Mouse (Mus musculus) kidney, postnatal 4 days (tissue): ENCODE data around the gene Spata20.

ENCODE experiments used
- DNase-seq, 2 experiments: peaks; one replicate each; pipeline ENCODE4 v3.0.0; 2021; ENCODE audit warnings: mixed read lengths in 2 of 2

The Spata20 gene

DNA sequence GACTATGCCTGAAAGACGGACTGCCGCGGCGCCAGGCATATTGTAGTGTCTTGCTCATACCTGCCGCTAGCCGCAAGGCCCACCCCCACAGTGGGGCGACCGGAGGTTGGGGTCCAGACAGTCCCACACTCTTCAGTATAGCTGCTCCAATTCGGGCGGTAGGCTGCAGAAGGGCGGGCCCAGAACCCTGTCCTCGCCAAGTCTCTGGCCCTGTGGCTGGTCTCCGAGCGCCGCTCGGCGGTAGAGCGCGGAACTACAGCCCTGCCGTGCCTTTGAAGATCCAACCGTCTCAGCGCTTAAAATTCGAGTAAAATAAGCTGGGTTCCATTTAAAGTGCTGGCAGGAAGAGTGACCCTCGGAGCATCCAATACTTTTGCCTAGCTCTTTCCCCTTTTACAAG, at the start of gene Spata20:
Spata20 (minus strand) TSS at position 179 of the 400 bp plus-strand sequence.
- DNase-seq, result peak; percentile 93 to 94

DNA sequence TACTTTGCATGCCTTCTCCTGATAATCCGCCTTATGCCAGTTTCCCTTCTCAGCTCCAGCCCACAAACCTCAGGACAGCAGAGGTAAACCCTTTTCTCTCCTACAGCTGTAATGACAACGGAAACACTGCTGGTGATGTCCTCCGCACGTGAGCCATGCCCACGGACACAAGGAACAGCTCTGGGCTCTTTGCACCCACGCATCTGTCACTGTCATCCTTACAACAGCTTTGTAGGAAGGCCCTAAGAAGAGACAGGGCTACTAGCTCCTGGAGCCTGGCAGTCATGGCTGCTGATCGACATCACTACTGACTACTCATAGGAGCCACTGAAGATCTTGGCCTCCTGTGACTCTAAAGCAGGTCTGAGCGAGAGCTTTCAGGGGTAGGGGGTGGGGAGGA, 47.2 kb upstream of the Spata20 start:
- DNase-seq, result no peak

DNA sequence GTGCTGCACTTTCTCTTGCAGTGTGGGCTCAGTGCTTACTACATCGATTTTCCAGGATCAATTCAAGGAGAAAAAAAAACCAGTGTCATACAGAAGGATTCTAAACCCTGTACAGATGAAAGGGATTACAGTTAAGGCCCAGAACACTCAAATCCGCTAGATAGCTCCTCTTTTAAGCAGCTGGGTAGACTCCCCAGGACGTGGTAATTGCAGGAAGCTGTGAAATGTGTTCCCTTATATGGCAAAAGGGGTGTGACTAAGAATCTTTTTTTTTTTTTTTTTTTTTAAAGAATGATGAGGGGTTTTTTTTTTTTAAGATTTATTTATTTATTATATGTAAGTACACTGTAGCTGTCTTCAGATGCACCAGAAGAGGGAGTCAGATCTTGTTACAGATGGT, 42.9 kb upstream of the Spata20 start:
- no peak for DNase-seq

DNA sequence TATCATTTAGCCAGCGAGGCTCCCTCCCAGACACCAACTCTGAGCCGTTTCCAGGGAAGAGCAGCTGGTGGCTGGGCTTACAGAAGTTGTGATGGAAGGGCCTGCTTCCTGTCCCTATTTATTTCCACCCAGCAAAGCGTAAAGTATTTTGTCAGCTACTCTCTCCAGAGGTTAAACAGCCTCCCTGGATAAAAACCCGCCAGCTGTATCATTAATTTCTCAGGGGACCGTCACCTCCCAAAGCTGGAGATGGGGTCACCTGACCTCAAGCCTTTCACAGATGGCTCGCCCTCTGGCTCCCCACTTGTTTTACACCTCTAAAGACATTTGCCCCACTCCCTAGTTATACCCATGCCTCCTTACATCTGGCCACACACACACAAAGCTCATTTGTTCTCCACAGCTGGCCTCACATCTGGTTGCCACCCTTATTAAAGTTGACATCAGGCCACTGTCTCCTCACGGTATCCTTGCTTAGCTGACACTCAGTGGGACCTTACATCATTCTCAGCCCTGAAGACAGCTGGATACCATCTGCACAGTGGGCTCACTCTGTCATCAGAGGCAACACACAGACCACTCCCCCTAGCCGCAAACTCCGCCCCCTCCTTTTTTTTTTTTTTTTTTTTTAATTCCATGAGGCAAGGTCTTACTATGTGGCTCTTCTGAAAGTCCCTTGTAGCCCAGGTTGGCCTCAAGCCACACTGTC, 40.3 kb upstream of the Spata20 start:
- peak; percentile 27 to 41 for DNase-seq

DNA sequence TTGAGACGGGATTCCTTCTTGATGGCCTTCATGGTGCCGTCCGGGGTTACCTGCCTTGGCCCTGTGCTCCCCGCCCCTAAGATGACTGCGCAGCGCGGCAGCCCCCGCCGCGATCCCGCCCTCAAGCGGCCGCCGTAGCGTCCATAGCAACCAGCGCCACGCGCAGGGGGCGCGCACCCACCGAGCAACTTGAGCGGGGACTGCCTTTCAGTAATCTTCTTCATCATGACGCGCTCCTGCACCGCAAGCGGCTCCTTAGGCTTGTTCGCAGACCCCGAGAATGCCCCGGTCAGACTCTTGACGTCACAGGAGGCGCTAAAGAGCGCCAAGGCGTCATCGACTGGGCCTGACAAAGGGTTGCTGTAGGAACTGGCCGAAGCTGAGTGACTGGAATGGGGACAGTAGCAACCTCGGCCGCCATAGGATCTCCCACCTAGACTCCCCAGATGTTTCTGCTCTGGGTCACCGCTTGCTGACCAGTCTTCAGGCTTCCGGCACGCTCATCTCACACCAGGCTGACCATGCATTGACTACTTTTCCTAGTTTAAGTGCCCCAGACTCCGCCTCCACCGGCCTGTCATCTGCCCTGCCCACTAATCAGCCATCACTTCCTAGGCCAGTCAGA, 35.4 kb upstream of the Spata20 start, which contains the start of gene Mycbpap:
Mycbpap (minus strand) TSS at position 524 of the 625 bp plus-strand sequence.
- peak; percentile 71 to 79 for DNase-seq

DNA sequence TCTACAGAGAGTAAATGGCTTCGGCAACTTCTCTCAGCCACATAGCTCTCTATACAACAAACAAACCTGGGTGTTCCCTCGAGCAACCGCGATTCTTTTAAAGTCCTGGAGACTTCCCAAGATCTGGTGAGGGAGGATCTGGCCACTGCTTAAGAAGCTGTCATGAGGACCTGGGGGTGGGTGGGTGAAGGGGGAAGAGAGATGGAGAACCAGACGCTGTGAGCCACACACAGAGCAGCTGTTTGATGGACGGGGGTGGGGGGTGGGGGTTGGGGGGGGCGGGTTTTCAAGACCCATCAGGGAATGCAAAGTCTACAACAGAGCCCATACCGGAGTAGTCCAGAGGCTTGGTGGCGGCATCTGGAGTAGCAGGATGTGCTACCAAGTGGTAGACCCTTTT, 27.5 kb upstream of the Spata20 start:
- no peak for DNase-seq

DNA sequence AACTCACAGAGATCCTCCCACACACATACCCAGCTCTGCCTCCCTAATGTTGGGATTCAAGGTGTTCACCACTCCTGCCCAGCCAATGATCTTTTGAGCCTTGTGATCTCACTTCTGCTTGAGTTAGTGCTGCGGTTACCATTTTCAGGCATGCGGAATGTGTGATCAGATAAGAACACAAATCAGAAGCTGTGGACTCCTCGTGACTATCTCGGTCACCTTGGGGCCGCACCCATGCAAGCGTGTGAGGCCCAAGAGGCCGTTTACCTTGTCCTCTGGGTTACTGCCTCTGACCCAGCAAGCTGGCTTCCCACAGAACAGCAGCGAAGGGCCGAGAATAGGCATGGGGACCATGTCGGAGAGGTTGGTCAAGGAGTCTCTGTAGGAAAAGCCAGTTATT, 23.0 kb upstream of the Spata20 start:
- DNase-seq, result peak; percentile 20 to 32

DNA sequence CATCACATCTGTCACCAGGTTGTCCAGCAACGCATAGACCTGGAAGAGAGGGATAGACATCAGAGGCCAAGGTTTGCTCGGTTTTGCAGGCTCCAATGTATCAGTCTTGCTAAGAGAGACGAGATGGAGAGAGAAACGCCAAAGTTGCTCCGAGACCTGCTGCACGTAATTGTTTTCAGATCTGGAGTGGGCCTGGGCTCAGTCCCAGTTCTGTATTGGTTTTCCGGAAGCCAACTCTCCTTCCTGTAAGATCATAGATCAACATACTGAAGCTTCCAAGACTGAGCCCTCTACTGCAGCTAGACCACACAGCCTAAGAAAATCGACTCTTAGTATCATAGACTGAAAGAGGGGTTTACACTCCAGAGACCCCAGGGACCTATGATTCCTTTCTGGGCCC, 15.5 kb upstream of the Spata20 start:
- DNase-seq, result no peak

DNA sequence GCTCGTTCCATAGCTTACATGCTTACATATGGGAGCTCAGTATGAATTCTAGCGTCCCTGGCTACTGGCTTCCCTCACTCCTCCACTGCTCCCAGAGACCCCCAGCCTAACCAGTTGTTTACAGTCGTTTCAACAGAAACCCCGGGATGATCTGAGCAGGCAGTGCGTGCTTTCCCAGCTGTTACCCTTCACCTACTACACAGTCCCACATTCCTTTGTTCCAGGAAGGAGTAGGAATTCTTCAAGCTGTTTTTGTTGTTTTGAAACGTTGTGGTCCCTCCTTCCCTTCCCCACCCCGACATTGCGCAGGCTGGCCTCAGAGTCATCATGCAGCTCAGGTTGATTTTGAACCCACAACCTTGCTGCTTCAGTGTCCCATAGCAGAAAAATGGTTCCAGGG, 14.4 kb upstream of the Spata20 start:
- DNase-seq, result peak in 1 of 2 experiments; percentile 44

DNA sequence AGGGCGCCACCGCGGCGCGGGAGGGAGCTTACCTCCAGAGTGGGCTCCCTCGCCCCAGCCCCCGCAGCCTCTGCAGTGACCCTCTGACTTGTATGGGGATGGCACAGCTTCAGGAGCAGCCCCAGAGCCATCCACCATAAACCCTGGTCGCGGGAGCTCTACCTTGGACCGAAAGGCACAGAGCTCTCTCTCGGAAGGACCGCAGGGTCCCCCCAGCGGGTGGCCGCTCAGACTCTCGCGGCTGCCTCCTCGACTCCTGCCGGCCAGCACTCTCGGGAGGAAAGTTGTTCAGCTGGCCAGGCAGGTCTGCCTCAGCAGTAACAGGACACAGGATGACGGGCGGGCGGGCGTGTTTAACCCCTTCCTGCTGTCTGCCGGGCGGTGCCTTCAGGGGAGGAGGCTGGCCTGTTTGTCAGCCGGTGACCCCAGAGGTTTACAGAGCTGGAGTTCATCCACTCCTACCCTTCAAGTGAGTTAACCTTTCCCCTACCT, 13.7 kb upstream of the Spata20 start, which contains the start of gene Epn3:
Epn3 (minus strand) TSS at position 314 of the 492 bp plus-strand sequence.
- DNase-seq, result peak; percentile 80 to 87

DNA sequence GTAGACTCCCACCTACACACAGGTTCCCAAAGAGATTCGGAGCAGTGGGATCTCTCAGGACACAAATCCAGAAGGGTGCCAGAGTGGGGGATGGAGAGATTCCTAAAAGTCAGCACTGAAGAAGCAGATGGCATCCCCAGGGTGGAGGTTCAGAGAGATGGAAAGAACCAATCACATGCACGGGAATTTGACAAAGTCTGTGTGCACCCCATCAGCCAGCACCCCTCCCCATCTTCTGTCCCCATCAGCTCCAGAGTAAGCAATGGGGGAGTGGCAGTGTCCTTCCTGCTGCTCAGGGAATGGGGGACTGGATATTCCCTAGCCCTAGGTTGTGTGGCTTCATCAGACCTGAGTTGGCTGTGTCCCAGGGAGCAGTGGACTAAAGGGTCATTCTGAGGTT, 13.1 kb upstream of the Spata20 start:
- peak in 1 of 2 experiments; percentile 32 for DNase-seq

DNA sequence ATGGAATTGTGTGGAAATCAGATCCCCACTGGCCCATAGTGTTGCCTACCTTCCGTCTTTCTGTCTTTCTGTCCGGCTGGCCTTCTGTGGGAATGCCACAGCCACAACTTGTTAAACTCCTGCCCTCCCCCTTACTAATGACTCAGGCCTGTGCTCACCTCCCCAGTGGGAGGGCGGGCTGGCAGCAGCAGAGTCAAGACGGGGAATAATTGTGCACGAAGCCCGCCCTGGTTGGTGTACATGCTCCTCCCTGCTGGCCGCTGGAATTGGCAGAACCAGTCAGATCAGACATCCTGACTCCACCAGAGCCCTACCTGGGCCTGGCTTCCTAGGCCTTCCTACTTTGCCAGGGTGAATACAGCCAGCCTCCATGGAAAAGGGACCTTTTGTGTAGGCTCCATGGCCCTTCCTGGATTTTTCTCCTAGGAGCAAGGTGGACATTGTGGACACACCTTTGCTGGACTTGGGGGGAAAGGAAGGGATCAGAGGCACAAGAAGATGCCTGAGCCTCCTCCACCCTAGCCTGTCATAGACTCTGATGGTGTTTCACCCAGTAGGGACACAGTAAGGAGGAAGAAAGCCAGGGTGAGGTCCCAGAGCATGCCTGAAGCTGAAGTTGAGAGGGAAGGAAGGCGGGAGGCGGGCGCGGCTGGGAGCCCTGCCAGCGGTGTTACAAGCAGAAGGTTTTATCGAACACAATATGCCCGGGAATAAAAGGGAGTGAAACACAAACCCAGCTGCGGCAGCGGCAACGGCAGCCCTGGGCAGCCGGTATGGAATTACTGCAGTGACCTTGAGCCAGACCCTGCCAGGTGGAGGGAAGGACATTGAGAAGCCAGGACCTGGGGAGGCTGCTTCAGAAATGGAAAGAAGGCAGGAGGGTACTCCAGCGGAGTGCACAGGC, 12.4 kb upstream of the Spata20 start:
- peak; percentile 67 to 81 for DNase-seq

DNA sequence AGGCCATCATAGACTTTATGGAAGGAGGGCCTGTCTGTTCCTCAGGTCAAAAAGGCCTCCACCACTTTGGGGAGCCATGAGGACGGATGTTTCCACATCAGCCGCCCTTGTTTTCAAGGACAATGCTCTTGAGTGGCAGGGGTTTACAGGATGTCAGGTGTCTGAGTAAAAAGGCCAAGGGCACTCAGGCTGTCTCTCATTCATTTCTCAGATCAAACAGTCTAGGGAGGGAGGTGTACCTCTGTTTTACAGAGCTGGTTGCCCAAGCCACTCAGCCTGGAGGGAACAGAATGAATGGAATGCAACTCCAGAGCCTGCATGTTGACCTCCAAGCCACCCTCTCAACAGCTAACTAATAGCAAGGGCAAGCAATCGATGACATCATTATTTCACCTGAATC, 9.4 kb upstream of the Spata20 start:
- DNase-seq, result no peak

DNA sequence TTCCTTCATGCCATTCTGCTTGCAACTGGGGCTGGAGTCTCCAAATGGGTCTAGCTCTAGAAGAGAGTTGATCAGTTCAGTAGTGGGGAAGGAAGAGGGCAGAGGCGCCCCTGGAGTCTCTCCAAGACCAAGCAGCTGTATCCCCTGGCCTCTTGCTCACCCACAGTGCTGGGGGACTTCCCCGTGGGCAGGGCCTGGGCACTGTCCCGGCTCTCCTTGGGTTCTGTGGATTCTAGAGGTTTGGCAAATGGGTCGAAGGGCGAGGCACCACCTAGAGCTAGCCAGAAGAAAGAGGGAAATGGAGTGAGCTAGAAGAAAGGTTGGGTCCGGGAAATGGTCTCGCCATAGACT, 5.7 kb upstream of the Spata20 start:
- no peak for DNase-seq

DNA sequence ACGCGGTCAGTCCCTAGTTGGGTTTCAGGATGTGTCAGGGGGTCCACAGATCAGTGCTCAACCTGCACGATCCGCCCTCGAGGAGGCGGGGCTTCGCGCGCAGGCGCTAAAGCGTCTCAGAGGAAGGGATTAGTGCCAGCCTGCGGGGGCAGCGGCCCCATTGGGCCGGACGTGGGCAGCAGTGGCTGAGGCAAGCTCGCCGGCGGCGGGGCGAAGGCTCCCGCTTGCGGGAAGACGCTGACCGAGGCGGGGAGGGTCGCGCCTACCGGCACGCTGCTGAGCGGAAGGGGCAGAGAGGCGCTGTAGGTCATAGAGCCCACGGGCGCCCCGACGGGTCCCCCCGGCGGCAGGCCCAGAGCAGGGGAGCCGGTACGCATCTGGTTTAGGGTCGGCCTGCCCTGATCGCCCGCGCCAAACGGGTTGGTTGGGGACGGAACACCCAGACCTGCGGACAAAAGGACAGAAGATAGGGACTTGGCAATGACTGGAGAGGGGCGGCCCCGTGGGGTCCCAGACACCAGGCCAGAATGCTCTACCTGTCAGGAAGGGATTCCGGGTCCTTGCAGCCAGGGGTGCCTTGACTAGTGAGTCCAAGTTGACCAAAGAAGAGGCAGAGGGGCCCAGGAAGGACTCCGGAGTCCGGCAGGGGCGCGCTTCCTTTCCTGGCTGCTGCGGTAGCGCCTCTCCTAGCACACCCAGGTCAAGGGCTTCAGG, 5.2 kb upstream of the Spata20 start:
- peak; percentile 79 to 87 for DNase-seq

DNA sequence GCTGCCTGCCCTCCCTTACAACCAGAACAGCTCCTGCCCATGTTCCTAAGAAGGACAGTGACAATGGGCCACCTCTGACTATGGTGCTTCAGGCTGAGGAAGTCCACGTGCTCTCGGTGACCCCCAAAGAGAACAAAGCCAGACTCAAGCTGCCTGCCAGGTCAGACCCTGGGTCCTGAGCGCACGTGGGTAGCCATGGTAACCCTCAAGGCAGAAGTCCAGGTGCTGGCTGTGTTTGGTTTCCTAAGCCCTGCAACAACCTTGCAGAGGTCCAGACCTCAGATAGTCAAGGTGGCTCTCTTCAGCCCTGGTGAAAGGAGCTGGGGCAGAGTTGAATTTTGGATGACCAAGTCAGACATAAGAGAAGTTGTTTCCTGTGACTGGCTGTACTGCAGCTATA, 3.8 kb upstream of the Spata20 start:
- no peak for DNase-seq

DNA sequence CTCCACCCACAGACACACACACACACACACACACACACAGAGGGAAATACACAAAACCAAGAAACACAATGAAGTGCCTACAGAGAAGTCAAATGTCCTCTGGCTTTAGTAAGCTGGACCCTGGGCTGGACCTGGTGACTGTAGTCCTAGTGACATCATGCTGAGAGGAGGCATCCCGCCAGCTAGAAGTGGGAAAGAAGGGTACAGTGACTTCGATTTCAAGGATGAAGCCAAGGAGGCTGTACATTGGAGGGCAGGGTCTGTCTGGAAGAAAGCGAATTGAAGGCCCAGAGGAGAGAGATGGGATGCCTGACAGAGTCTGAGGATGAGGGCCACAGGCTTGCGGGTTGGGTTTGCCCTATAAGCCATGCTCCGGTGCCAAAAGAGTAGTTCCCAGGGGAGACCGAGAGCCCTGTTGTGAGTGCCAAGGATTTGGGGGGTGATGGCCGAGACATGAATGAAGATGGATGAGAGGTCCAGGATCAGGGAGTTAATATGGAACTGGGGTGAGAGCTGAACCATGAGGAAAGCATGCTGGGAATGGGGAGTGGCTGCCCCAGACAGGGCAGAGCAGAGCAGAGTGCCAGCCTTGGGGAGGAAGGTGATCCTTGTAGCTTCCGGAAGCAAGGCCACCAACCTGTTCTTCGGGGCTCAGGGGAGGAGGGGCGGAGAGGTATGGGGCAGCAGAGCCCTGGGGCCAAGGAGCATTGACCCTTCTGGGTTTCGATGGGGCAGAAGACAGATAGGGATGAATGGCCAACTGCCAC, 3.0 kb upstream of the Spata20 start:
- no peak for DNase-seq

DNA sequence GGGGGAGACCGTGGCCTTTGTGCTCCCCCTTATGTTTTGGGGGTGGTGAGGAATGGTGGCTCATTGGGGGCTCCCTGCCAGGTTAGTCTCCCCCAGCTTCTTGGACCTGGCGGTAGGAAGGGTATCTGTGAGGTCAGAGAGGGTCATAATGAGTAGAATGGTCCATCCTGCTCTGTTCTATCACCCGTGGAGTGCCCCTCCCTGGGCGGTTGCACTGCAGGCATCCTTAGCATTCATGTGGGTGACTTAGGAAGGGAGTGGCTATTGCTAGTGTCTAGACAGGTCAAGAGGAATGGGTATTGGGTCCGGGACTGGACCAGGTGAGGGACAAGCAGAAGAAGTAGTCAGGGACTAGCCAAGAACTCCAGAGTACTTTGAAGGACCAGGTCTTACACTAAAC, 756 bp downstream of the Spata20 start:
- no peak for DNase-seq

DNA sequence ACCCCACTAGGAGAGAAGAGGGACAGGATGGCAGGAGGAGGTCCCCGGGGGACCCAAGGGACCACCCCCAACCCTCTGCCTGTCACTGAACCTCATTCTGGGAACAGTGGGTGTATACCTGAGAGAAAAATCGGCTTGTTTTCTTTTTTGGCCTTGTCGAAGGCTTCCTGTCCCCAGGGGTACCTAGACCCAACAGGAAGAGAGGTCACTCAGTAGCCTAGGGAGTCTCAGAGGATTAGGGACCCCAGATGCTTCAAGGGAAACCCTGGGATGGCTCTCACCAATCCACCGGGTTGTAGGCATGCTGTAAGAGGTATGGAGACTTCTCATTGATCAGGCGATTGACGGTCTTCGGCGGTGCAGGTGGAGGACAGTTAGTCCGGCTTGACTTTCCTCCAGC, 1.3 kb downstream of the Spata20 start:
- no peak for DNase-seq

DNA sequence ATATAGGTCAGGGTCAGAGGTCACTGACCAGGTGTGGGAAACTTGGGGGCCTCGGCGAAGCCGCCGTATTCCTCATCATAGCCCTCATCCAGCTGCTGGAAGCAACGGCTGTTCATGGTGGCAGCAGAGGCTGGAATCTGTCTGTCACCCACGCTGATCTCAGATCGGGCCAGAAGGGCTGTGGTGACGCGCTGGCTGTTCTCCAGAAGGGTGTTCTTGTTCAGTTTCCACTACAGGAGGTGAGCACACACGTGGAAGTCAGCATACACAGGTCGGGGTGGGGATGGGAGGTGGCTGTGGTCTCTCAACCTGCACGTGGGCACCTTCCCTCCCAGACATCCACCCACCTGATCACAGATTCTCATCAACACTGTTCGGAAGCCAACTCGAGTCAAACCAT, 2.1 kb downstream of the Spata20 start:
- DNase-seq, result no peak

DNA sequence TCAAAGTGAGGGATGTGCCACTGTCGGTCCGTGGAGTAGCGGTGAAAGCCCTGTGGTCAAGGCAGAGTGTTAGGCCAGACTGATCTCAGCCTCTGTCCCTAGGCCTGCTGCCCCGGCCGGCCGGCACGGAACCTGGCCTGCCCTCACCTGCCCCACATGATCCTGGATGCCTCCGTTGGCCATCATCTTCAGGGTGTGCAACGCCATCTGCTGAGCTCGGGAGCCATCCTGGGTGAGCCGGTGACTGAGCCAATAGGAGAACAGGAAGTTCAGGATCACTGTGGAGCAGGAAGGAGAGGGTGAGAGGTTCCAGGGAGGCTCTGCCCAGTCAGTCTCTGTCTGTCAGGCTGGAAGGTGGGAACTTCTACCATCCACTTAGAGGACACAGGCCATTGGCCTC, 2.5 kb downstream of the Spata20 start:
- no peak for DNase-seq

DNA sequence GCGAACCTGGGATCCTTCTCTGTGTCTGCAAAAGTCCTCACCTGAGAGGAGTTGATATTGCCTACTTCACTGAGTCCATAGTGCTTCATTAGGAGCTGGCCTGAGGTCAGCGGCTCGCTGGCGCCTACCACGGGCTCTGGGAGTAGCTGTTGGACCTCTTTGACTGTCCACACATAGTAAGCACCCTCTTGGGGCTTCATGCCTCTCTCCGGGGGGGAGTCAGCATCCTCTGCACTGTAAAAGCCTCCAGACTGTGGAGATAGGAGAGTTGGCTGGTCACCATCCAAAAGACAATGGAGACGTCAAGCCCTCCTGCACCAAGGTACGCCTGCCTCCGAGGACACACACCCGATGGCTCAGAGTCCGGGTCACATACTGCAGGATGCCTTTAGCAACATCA, 3.2 kb downstream of the Spata20 start:
- no peak for DNase-seq
